Mouse (Mus musculus) naive thymus-derived CD4-positive, alpha-beta T cell, adult 5 months (primary cell): ENCODE results near the gene Cdk20. TPM values are rescaled to one million over a fixed set of nuclear protein-coding genes. Genes with fewer than 3 reads are reported as not detected.

Experiments used
- polyA plus RNA-seq: library from polyadenylated mRNA; unstranded; fragments of 100-300 nt; shearing (Covaris generic); gene quantifications from one replicate; pipeline ENCODE4 v1.2.1, GENCODE M21; 2017

The Cdk20 gene
- 3.7 TPM for polyA plus RNA-seq

GRCm38 (mm10) chr13:64432017-64432995, at the start of gene Cdk20:
Gene Cdk20 (plus strand): TSS chr13:64432314.

Other genes with a start within 250 kb of the Cdk20 start
- 7.1 TPM for gene Cdc14b, start 157.0 kb upstream of the Cdk20 start, polyA plus RNA-seq
- gene Aaed1, start 119.6 kb upstream of the Cdk20 start, polyA plus RNA-seq = 64.1 TPM
- 33.2 TPM for gene Ctsl, start 61.4 kb upstream of the Cdk20 start, polyA plus RNA-seq
- not detected for gene Fam240b, start 65.5 kb downstream of the Cdk20 start, polyA plus RNA-seq